Mouse (Mus musculus) urinary bladder, adult 2 months (tissue): Measurements from ENCODE around the gene H2-M5. TPM values are rescaled to one million over a fixed set of nuclear protein-coding genes. Genes with fewer than 3 reads are reported as not detected.
A peak's percentile ranks its signal among the peaks of the same experiment; 100 is the strongest.

Experiments
- DNase-seq: peaks from one replicate; pipeline ENCODE4 v3.0.0; 2022; ENCODE audit warnings: low spot score
- polyA plus RNA-seq: library from polyadenylated mRNA; depleted of rRNA; stranded (reverse); fragments of >200 nt; gene quantifications from 2 replicates; pipeline ENCODE4 v1.2.3, GENCODE M21; 2012; rRNA removed

H2-M5 gene
- polyA plus RNA-seq, 1 experiment: 3.8 TPM

- DNase-seq: no peak
These were observed 41.1 kb downstream of the H2-M5 start for GRCm38 (mm10) chr17:36948286-36948685.

GRCm38 (mm10) chr17:36947051-36947819 lies 42.1 kb downstream of the H2-M5 start:
- DNase-seq: peak; percentile 34

GRCm38 (mm10) chr17:36944121-36944775 lies 45.1 kb downstream of the H2-M5 start:
- no peak for DNase-seq

DNA sequence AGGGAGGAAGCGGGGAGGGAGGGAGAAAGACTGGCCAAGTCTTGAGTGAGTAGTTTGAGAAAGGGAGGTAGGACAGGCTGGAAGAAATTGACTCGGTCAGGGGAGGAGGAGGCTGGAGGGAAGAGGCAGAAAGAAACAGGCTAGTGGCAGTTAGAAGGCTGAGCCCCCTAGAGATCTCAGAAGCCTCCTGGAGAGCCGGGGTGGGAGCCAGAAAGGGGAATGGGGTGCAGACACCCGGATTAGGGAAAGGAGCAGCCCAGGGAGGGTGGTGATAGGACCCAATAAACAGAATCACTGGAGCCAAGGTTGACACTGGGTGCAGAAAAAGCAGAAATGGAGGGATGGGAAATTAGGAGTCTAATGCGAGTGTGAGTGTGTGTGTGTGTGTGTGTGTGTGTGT lies 45.6 kb downstream of the H2-M5 start:
- no peak for DNase-seq

- peak; percentile 72 for DNase-seq
These were observed 46.4 kb downstream of the H2-M5 start, which contains the start of gene Rnf39 for GRCm38 (mm10) chr17:36942791-36943471. Gene Rnf39 (plus strand): TSS chr17:36942918.

DNA sequence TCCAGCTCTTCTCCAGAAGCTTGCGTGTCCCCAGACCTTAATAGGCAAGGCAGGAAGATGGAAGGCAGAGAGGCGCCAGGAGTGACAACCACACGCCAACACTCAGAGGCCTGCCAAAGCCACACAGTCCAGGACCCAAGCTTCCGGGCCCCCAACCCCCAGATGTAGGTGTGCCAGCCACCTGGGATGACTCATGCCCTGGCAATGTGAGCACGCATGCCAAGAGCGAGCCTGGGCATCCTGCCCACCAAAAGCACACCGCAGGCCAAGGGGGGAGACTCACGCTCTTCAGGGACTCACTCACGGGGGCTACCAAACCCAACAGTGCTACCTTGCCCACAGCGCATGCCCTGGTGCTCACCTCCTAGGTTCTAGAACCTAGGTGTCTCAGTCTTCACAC lies 46.9 kb downstream of the H2-M5 start:
- no peak for DNase-seq

- DNase-seq: no peak
These were observed 51.3 kb downstream of the H2-M5 start for GRCm38 (mm10) chr17:36938056-36938455.

Other genes starting within 250 kb of the H2-M5 start
- gene H2-M10.5, start 216.6 kb downstream of the H2-M5 start, polyA plus RNA-seq: not detected in 2 replicates
- not detected in 2 replicates for gene H2-M10.6, start 177.4 kb downstream of the H2-M5 start, polyA plus RNA-seq
- 39.4 and 47.1 TPM in 2 replicates for gene Trim26, start 152.4 kb downstream of the H2-M5 start, polyA plus RNA-seq
- gene Trim15, start 122.3 kb downstream of the H2-M5 start, polyA plus RNA-seq: 0.03 TPM in 1 of 2 replicates, not detected in the other
- gene Trim10, start 120.0 kb downstream of the H2-M5 start, polyA plus RNA-seq: 0.07 TPM in 2 replicates
- 0.15 and 0.41 TPM in 2 replicates for gene Trim40, start 99.4 kb downstream of the H2-M5 start, polyA plus RNA-seq
- not detected in 2 replicates for gene Trim31, start 91.4 kb downstream of the H2-M5 start, polyA plus RNA-seq
- 8.9 and 11.0 TPM in 2 replicates for gene Rnf39, start 46.6 kb downstream of the H2-M5 start, polyA plus RNA-seq
- 114 and 122 TPM in 2 replicates for gene Ppp1r11, start 37.8 kb downstream of the H2-M5 start, polyA plus RNA-seq
- gene Znrd1, start 31.0 kb downstream of the H2-M5 start, polyA plus RNA-seq: 38.3 and 39.6 TPM in 2 replicates
- gene Znrd1as, start 30.9 kb downstream of the H2-M5 start, polyA plus RNA-seq: 15.9 and 17.0 TPM in 2 replicates
- gene 2410137M14Rik, start 8.3 kb downstream of the H2-M5 start, polyA plus RNA-seq: 0.30 and 0.56 TPM in 2 replicates
- 22.6 and 32.3 TPM in 2 replicates for gene Zfp57, start 11.6 kb upstream of the H2-M5 start, polyA plus RNA-seq
- 0.11 and 0.18 TPM in 2 replicates for gene Mog, start 33.9 kb upstream of the H2-M5 start, polyA plus RNA-seq
- 72.1 and 81.4 TPM in 2 replicates for gene Gabbr1, start 56.4 kb upstream of the H2-M5 start, polyA plus RNA-seq
- not detected in 2 replicates for gene Olfr90, start 99.0 kb upstream of the H2-M5 start, polyA plus RNA-seq
- gene Olfr91, start 108.7 kb upstream of the H2-M5 start, polyA plus RNA-seq: not detected in 2 replicates
- not detected in 2 replicates for gene Olfr92, start 130.6 kb upstream of the H2-M5 start, polyA plus RNA-seq
- gene Olfr93, start 172.0 kb upstream of the H2-M5 start, polyA plus RNA-seq: not detected in 2 replicates
- gene Ubd, start 204.4 kb upstream of the H2-M5 start, polyA plus RNA-seq: 0.52 and 1.0 TPM in 2 replicates
- gene Olfr94, start 211.5 kb upstream of the H2-M5 start, polyA plus RNA-seq: not detected in 2 replicates
- not detected in 2 replicates for gene Olfr95, start 223.6 kb upstream of the H2-M5 start, polyA plus RNA-seq
- gene Olfr96, start 230.6 kb upstream of the H2-M5 start, polyA plus RNA-seq: not detected in 2 replicates
- not detected in 2 replicates for gene Olfr97, start 247.8 kb upstream of the H2-M5 start, polyA plus RNA-seq